Mouse (Mus musculus) embryonic fibroblast, embryonic 13.5 days (primary cell): ENCODE results near the gene Tnk1.

ENCODE experiments used
- CTCF ChIP-seq: IDR thresholded peaks from 2 replicates; pipeline ENCODE4 v1.5.1; 2011; ENCODE audit warnings: mild to moderate bottlenecking, control low read depth, low read length, moderate library complexity, borderline replicate concordance; ENCODE audit not compliant: insufficient read depth
- POLR2A ChIP-seq: IDR thresholded peaks from 2 replicates; pipeline ENCODE4 v1.6.1; 2011; ENCODE audit warnings: low read depth, mild to moderate bottlenecking, control low read depth, low read length, moderate library complexity

DNA sequence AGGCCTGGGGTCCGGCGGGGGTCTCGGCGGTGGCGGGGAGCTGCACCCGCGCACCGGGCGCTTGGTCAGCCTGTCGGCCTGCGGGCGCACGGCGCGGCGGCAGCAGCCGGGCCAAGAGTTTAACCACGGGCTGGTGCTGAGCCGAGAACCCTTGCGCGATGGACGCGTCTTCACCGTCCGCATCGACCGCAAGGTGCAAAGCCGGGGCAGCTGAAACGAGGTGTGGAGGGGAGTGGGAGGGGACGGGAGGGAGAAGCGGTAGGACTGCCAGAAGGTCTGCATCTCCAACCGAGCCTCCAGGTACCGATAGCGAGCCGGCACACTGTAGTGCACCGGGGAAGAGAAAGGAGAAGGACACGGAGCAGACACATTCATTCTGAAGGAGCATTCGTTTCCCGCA lies 43.5 kb upstream of the Tnk1 start:
- no peak for TF ChIP-seq CTCF
- no peak for TF ChIP-seq POLR2A
